Mouse (Mus musculus): ENCODE measurements around the gene Rbbp4. TPM values are rescaled to one million over a fixed set of nuclear protein-coding genes. Genes with fewer than 3 reads are reported as not detected.
A peak's percentile ranks its signal among the peaks of the same experiment; 100 is the strongest.

The Rbbp4 gene
- polyA plus RNA-seq, 1 experiment = 64.5 TPM

GRCm38 (mm10) chr4:129268698-129269097 is 66.5 kb downstream of the Rbbp4 start:
- peaks cover under 1% of the 10 kb centered on the region for H3K4me1 ChIP-seq (ENCODE audit: control insufficient read depth, insufficient read depth, low read length)
- H3K4me3 ChIP-seq (ENCODE audit: insufficient read depth, low read length) = no peak overlapping the region
- no peak overlapping the region for H3K27ac ChIP-seq (ENCODE audit: insufficient read depth, low read length)
- TF ChIP-seq CTCF (IDR thresholded peaks at IDR 0.05; ENCODE audit: extremely low read depth, insufficient read depth, low read length) = no peak
- TF ChIP-seq POLR2A (IDR thresholded peaks at IDR 0.05; ENCODE audit: extremely low read depth, insufficient read depth, low read length) = no peak

GRCm38 (mm10) chr4:129266821-129267220 is 68.3 kb downstream of the Rbbp4 start:
- H3K4me3 ChIP-seq (ENCODE audit: insufficient read depth, low read length) = no peak overlapping the region
- peaks cover 3% of the 10 kb centered on the region for H3K4me1 ChIP-seq (ENCODE audit: control insufficient read depth, insufficient read depth, low read length)
- no peak overlapping the region for H3K27ac ChIP-seq (ENCODE audit: insufficient read depth, low read length)
- TF ChIP-seq CTCF (IDR thresholded peaks at IDR 0.05; ENCODE audit: extremely low read depth, insufficient read depth, low read length) = no peak
- no peak for TF ChIP-seq POLR2A (IDR thresholded peaks at IDR 0.05; ENCODE audit: extremely low read depth, insufficient read depth, low read length)

- no peak overlapping the region for H3K4me3 ChIP-seq (ENCODE audit: insufficient read depth, low read length)
- TF ChIP-seq CTCF (IDR thresholded peaks at IDR 0.05; ENCODE audit: extremely low read depth, insufficient read depth, low read length) (no peak), POLR2A (IDR thresholded peaks at IDR 0.05; ENCODE audit: extremely low read depth, insufficient read depth, low read length) (no peak)
- no peak overlapping the region for H3K27ac ChIP-seq (ENCODE audit: insufficient read depth, low read length)
- peaks cover 3% of the 10 kb centered on the region for H3K4me1 ChIP-seq (ENCODE audit: control insufficient read depth, insufficient read depth, low read length)
These were observed 69.0 kb downstream of the Rbbp4 start for GRCm38 (mm10) chr4:129266191-129266590.

GRCm38 (mm10) chr4:129263225-129264021 is 71.7 kb downstream of the Rbbp4 start:
- Histone ChIP-seq H3K4me3 (ENCODE audit: insufficient read depth, low read length) (no peak overlapping the region), H3K4me1 (ENCODE audit: control insufficient read depth, insufficient read depth, low read length) (peaks cover 3% of the 10 kb centered on the region), H3K27ac (ENCODE audit: insufficient read depth, low read length) (0 out of 2 replicates have a peak overlapping the region, but pooled peaks have one; percentile 6)
- no peak for TF ChIP-seq CTCF (IDR thresholded peaks at IDR 0.05; ENCODE audit: extremely low read depth, insufficient read depth, low read length)
- TF ChIP-seq POLR2A (IDR thresholded peaks at IDR 0.05; ENCODE audit: extremely low read depth, insufficient read depth, low read length) = no peak

GRCm38 (mm10) chr4:129261196-129261595 is 74.0 kb downstream of the Rbbp4 start, which contains the start of gene C77080:
Gene C77080, minus strand, starts transcription at chr4:129261404.
- H3K4me3 ChIP-seq (ENCODE audit: insufficient read depth, low read length) = no peak within 1 kb of the TSS
- no peak within 1 kb of the TSS for H3K27ac ChIP-seq (ENCODE audit: insufficient read depth, low read length)
- no peak for TF ChIP-seq POLR2A (IDR thresholded peaks at IDR 0.05; ENCODE audit: extremely low read depth, insufficient read depth, low read length)
- TF ChIP-seq CTCF (IDR thresholded peaks at IDR 0.05; ENCODE audit: extremely low read depth, insufficient read depth, low read length) = no peak
- H3K4me1 ChIP-seq (ENCODE audit: control insufficient read depth, insufficient read depth, low read length) = peaks cover 11% of the 10 kb centered on the region

- Histone ChIP-seq H3K4me3 (ENCODE audit: insufficient read depth, low read length) (no peak overlapping the region), H3K27ac (ENCODE audit: insufficient read depth, low read length) (no peak overlapping the region), H3K4me1 (ENCODE audit: control insufficient read depth, insufficient read depth, low read length) (peaks cover 11% of the 10 kb centered on the region)
- TF ChIP-seq CTCF (IDR thresholded peaks at IDR 0.05; ENCODE audit: extremely low read depth, insufficient read depth, low read length) (no peak), POLR2A (IDR thresholded peaks at IDR 0.05; ENCODE audit: extremely low read depth, insufficient read depth, low read length) (no peak)
These were observed 74.5 kb downstream of the Rbbp4 start for GRCm38 (mm10) chr4:129260678-129261077.

- H3K27ac ChIP-seq (ENCODE audit: insufficient read depth, low read length) = no peak overlapping the region
- peaks cover 11% of the 10 kb centered on the region for H3K4me1 ChIP-seq (ENCODE audit: control insufficient read depth, insufficient read depth, low read length)
- no peak overlapping the region for H3K4me3 ChIP-seq (ENCODE audit: insufficient read depth, low read length)
- no peak for TF ChIP-seq CTCF (IDR thresholded peaks at IDR 0.05; ENCODE audit: extremely low read depth, insufficient read depth, low read length)
- TF ChIP-seq POLR2A (IDR thresholded peaks at IDR 0.05; ENCODE audit: extremely low read depth, insufficient read depth, low read length) = no peak
These were observed 76.1 kb downstream of the Rbbp4 start for GRCm38 (mm10) chr4:129259101-129259500.

Other genes with a start within 250 kb of the Rbbp4 start
- not detected in 2 replicates for gene Tmem54, start 229.8 kb downstream of the Rbbp4 start, polyA plus RNA-seq (2012; rRNA removed)
- gene Hpca, start 213.3 kb downstream of the Rbbp4 start, polyA plus RNA-seq (2012; rRNA removed) = 1,156 and 1,221 TPM in 2 replicates
- 72.0 and 76.5 TPM in 2 replicates for gene Fndc5, start 198.4 kb downstream of the Rbbp4 start, polyA plus RNA-seq (2012; rRNA removed)
- gene S100pbp, start 145.6 kb downstream of the Rbbp4 start, polyA plus RNA-seq (2012; rRNA removed) = 24.3 and 24.4 TPM in 2 replicates
- 76.3 and 79.9 TPM in 2 replicates for gene Yars, start 145.6 kb downstream of the Rbbp4 start, polyA plus RNA-seq (2012; rRNA removed)
- gene C77080, start 74.0 kb downstream of the Rbbp4 start, polyA plus RNA-seq (2012; rRNA removed) = 14.4 and 15.0 TPM in 2 replicates
- 0.98 and 1.1 TPM in 2 replicates for gene Sync, start 47.8 kb downstream of the Rbbp4 start, polyA plus RNA-seq (2012; rRNA removed)
- 29.6 and 31.5 TPM in 2 replicates for gene Zbtb8os, start 325 bp upstream of the Rbbp4 start, polyA plus RNA-seq (2012; rRNA removed)
- 8.8 and 8.9 TPM in 2 replicates for gene Zbtb8a, start 42.7 kb upstream of the Rbbp4 start, polyA plus RNA-seq (2012; rRNA removed)
- gene Zbtb8b, start 105.5 kb upstream of the Rbbp4 start, polyA plus RNA-seq (2012; rRNA removed) = 2.5 and 3.0 TPM in 2 replicates
- gene Bsdc1, start 126.2 kb upstream of the Rbbp4 start, polyA plus RNA-seq (2012; rRNA removed) = 27.9 and 28.3 TPM in 2 replicates
- 0.19 and 0.36 TPM in 2 replicates for gene Tssk3, start 155.7 kb upstream of the Rbbp4 start, polyA plus RNA-seq (2012; rRNA removed)
- 0.79 and 0.88 TPM in 2 replicates for gene Fam229a, start 155.8 kb upstream of the Rbbp4 start, polyA plus RNA-seq (2012; rRNA removed)
- gene Marcksl1, start 178.2 kb upstream of the Rbbp4 start, polyA plus RNA-seq (2012; rRNA removed) = 129 and 134 TPM in 2 replicates
- 55.4 and 61.7 TPM in 2 replicates for gene Hdac1, start 207.3 kb upstream of the Rbbp4 start, polyA plus RNA-seq (2012; rRNA removed)
- gene Lck, start 238.3 kb upstream of the Rbbp4 start, polyA plus RNA-seq (2012; rRNA removed) = 2.3 and 3.3 TPM in 2 replicates
- 0.98 and 1.2 TPM in 2 replicates for gene Fam167b, start 243.2 kb upstream of the Rbbp4 start, polyA plus RNA-seq (2012; rRNA removed)